Mouse (Mus musculus): Measurements from ENCODE around the gene Syk. TPM values are rescaled to one million over a fixed set of nuclear protein-coding genes. Genes with fewer than 3 reads are reported as not detected.

The Syk gene
- polyA plus RNA-seq, 1 experiment from 2014 or later: 7.5 TPM

DNA sequence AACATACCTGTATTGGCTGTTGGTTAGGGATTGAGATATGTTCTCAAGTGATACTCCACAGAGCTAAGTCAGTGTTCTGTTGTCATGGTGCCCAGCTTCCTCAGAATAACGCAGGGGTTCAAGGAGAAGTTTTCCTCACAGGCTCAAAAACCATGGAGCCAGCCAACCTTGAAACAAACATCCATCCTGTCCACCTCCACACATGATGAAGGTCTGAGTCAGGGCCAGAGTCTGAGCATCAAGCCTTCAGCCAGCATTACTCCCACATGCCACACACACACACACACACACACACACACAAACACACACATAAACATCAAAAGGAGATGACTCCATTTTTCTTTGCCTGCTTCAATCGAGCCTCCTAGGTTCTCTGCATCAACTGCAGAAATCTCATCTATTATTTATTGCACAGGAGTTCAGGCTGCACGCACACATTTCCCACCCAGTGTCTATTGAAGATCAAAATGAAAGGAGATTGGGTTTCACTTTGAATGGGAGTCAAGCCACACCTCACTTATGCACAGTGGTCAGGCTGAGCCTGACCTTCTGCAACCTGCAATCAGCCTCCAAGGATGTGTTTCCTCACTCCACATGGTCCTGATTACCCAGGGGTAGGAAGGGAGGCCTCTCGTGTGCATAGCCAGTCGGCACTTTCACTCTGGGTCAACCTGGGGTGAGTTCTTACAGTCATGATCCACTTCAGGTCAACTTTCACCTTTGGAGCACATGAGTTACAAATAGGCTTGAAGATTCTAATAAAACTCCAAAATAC is 93.9 kb downstream of the Syk start:
- peaks cover 7% of the 10 kb centered on the region; the same call in 1 of the 2 replicates for H3K9me3 ChIP-seq (ENCODE audit: low read length)
- H3K27ac ChIP-seq (ENCODE audit: low read length): no peak overlapping the region
- WGBS: 37% methylated on average over 5 of the region's 5 CpGs
- no peaks in the 10 kb centered on the region for H3K36me3 ChIP-seq (ENCODE audit: insufficient read depth, low read length)
- no peak overlapping the region for H3K9ac ChIP-seq (replicated peaks; ENCODE audit: low read length)
- no peaks in the 10 kb centered on the region for H3K27me3 ChIP-seq (ENCODE audit: insufficient read depth, low read length)
- H3K4me1 ChIP-seq (ENCODE audit: insufficient read depth, low read length): no peaks in the 10 kb centered on the region
- no peak overlapping the region for H3K4me2 ChIP-seq (replicated peaks; ENCODE audit: low read depth, low read length)
- no peak overlapping the region for H3K4me3 ChIP-seq (ENCODE audit: low read length)
- ATAC-seq (ENCODE audit: low FRiP score, low TSS enrichment): no peak

DNA sequence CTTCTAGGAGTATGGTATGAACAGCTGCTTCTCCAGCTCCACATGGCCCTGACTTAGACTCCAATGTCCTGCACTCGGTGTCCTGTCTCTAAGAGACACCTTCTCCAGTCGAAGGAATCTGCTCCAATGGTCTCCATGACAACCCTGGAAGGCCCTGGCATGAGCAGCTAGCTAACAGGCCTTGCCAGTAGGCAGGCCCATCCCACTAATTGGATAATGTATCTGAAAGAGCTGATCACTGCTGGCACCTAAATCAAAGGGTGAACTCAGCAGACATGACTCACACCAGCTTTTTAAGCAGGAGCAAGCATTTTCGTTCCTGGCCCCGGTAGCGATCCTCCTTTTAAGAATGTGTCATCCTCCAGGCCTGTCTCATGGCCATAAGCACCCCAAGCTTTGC is 96.9 kb downstream of the Syk start:
- Histone ChIP-seq H3K4me1 (ENCODE audit: insufficient read depth, low read length) (no peaks in the 10 kb centered on the region), H3K36me3 (ENCODE audit: insufficient read depth, low read length) (no peaks in the 10 kb centered on the region), H3K27ac (ENCODE audit: low read length) (no peak overlapping the region), H3K4me2 (replicated peaks; ENCODE audit: low read depth, low read length) (no peak overlapping the region), H3K4me3 (ENCODE audit: low read length) (no peak overlapping the region), H3K9ac (replicated peaks; ENCODE audit: low read length) (no peak overlapping the region), H3K27me3 (ENCODE audit: insufficient read depth, low read length) (no peaks in the 10 kb centered on the region), H3K9me3 (ENCODE audit: low read length) (no peaks in the 10 kb centered on the region)
- 69% methylated on average over 5 of the region's 5 CpGs for WGBS
- no peak for ATAC-seq (ENCODE audit: low FRiP score, low TSS enrichment)

DNA sequence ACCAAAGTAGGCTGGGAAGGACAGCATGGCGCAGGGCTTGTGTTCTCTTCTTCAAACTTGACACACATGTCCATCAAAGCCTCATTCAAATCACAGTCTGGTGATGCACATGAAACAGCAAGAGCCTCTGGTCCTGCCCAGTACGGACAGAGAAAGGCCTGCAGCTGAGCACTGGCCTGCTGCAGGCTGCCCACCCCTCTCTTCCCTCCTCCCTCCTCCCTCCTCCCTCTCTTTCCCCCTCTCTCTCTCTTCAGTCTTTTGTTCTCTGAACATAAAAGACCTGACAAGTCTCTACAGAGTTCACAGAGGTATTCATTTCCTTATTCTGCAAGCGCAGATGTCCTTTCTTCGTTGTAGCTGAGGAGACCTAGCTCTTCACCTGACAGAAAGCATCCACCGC is 99.1 kb downstream of the Syk start:
- H3K4me2 ChIP-seq (replicated peaks; ENCODE audit: low read depth, low read length): no peak overlapping the region
- H3K27ac ChIP-seq (ENCODE audit: low read length): no peak overlapping the region
- no peak overlapping the region for H3K9ac ChIP-seq (replicated peaks; ENCODE audit: low read length)
- WGBS: 76% methylated on average over 5 of the region's 5 CpGs
- no peak overlapping the region for H3K4me3 ChIP-seq (ENCODE audit: low read length)
- ATAC-seq (ENCODE audit: low FRiP score, low TSS enrichment): no peak
- no peaks in the 10 kb centered on the region for H3K4me1 ChIP-seq (ENCODE audit: insufficient read depth, low read length)
- no peaks in the 10 kb centered on the region for H3K27me3 ChIP-seq (ENCODE audit: insufficient read depth, low read length)
- no peaks in the 10 kb centered on the region for H3K9me3 ChIP-seq (ENCODE audit: low read length)
- no peaks in the 10 kb centered on the region for H3K36me3 ChIP-seq (ENCODE audit: insufficient read depth, low read length)

DNA sequence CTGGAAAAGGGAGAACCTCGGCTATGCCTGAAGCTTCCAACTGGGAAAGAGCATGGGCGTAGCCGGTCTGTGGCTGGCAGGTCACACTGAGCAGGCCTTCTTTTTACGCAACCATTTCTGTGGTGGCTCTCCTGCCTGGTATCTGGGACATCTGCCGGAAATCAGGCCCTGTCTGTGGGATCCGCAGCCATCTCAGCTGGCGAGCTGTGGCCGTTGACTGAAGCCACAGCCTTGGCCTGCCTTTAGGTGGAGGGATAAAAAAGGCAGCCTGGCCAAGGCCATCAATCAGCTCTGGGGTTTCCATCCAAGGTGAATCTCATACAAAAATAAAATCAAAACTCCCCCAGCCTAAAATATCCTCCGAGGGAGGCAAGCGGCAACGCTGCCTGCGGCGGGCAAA is 107.5 kb downstream of the Syk start:
- Histone ChIP-seq H3K9ac (replicated peaks; ENCODE audit: low read length) (no peak overlapping the region), H3K27me3 (ENCODE audit: insufficient read depth, low read length) (no peaks in the 10 kb centered on the region), H3K36me3 (ENCODE audit: insufficient read depth, low read length) (no peaks in the 10 kb centered on the region), H3K9me3 (ENCODE audit: low read length) (no peaks in the 10 kb centered on the region), H3K4me1 (ENCODE audit: insufficient read depth, low read length) (no peaks in the 10 kb centered on the region), H3K4me3 (ENCODE audit: low read length) (no peak overlapping the region), H3K4me2 (replicated peaks; ENCODE audit: low read depth, low read length) (no peak overlapping the region), H3K27ac (ENCODE audit: low read length) (no peak overlapping the region)
- no peak for ATAC-seq (ENCODE audit: low FRiP score, low TSS enrichment)
- WGBS: 86% methylated on average over 13 of the region's 13 CpGs

DNA sequence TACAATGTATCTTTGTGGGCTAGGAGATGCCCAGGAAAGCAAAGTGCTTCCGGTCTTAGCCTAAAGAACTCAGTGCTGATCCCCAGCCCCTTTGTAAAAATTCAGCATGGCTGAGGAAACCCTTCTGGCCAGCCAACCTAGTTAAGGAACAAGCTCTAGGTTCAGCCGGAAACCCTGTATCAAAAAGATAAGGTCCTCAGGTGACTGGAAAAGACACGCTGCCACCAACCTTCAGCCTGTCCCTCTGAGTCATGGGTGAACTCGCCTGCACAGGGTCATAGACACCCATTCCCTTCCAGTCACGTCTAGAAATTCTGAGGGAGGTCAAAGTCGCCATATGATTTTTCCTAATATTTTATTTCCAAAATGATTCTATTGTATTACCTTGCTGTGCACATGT is 109.3 kb downstream of the Syk start:
- no peak for ATAC-seq (ENCODE audit: low FRiP score, low TSS enrichment)
- H3K4me2 ChIP-seq (replicated peaks; ENCODE audit: low read depth, low read length): no peak overlapping the region
- H3K9ac ChIP-seq (replicated peaks; ENCODE audit: low read length): no peak overlapping the region
- no peaks in the 10 kb centered on the region for H3K27me3 ChIP-seq (ENCODE audit: insufficient read depth, low read length)
- no peaks in the 10 kb centered on the region for H3K36me3 ChIP-seq (ENCODE audit: insufficient read depth, low read length)
- no peaks in the 10 kb centered on the region for H3K9me3 ChIP-seq (ENCODE audit: low read length)
- no peak overlapping the region for H3K27ac ChIP-seq (ENCODE audit: low read length)
- no peak overlapping the region for H3K4me3 ChIP-seq (ENCODE audit: low read length)
- 80% methylated on average over 6 of the region's 6 CpGs for WGBS
- no peaks in the 10 kb centered on the region for H3K4me1 ChIP-seq (ENCODE audit: insufficient read depth, low read length)

DNA sequence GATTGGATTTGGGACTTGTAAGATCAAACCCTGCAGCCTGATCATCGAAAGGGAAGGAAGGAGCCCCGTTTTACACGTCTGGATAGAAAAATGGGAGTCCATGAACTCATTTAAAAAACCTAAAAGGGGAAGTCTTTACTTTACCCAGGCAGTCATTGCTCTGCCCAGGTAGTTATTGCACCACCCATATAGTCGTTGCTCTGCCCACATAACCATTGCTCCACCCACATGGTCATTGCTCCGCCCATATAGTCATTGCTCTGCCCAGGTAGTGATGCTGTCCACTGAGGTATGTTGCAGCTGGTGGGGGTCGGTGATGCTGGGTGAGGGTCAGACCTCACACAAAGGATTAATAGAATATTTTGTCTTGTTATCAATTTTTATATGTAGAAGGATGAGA is 111.9 kb downstream of the Syk start:
- Histone ChIP-seq H3K4me3 (ENCODE audit: low read length) (no peak overlapping the region), H3K9me3 (ENCODE audit: low read length) (no peaks in the 10 kb centered on the region), H3K4me2 (replicated peaks; ENCODE audit: low read depth, low read length) (no peak overlapping the region), H3K36me3 (ENCODE audit: insufficient read depth, low read length) (no peaks in the 10 kb centered on the region), H3K4me1 (ENCODE audit: insufficient read depth, low read length) (no peaks in the 10 kb centered on the region), H3K27me3 (ENCODE audit: insufficient read depth, low read length) (no peaks in the 10 kb centered on the region), H3K9ac (replicated peaks; ENCODE audit: low read length) (no peak overlapping the region), H3K27ac (ENCODE audit: low read length) (no peak overlapping the region)
- no peak for ATAC-seq (ENCODE audit: low FRiP score, low TSS enrichment)
- 87% methylated on average over 6 of the region's 6 CpGs for WGBS

Other genes starting within 250 kb of the Syk start
- gene Diras2, start 51.9 kb upstream of the Syk start, polyA plus RNA-seq (2015; fragmentation: Nextera tagmentation; extraction: Ambion mirVana): 0.15 and 0.25 TPM in 2 replicates